Mouse (Mus musculus) lung, adult 2 months (tissue): ENCODE results near the gene Baz1a.

Experiments used
- CTCF ChIP-seq: fragments of 200-500 bp; IDR thresholded peaks from 2 replicates; pipeline ENCODE4 v1.5.1; 2011; ENCODE audit warnings: mild to moderate bottlenecking, low read length, control low read depth; ENCODE audit not compliant: insufficient read depth
- POLR2A ChIP-seq: fragments of 200-500 bp; IDR thresholded peaks from 2 replicates; pipeline ENCODE4 v1.6.1; 2011; ENCODE audit warnings: low read depth, mild to moderate bottlenecking, control low read depth, low read length, borderline replicate concordance; ENCODE audit errors: extremely low read depth

DNA sequence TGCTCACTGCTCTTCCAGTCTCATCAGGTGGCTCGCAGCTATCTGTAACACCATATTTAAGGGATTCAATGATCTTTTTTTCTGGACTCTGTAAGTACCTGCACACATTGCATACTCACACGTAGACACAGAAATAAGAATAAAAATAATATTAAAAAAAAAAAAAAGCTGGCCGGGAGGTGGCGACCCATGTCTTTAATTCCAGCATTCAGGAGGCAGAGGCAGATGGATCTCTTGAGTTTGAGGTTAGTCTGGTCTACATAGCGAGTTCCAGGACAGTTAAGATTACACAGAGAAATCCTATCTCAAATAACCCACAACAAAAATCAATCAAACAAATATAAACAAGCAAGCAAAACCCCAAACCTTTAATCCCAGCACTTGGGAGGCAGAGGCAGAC is 10.3 kb downstream of the Baz1a start:
- TF ChIP-seq CTCF (no peak), POLR2A (no peak)
